Mouse (Mus musculus) erythroid progenitor cell, adult 5-6 weeks (primary cell): ENCODE data around the gene Tas2r102. TPM values are rescaled to one million over a fixed set of nuclear protein-coding genes. Genes with fewer than 3 reads are reported as not detected.

Source experiments
- ATAC-seq: replicated peaks from 2 replicates; pipeline ENCODE4 v1.8.0; 2016; ENCODE audit warnings: moderate number of reproducible peaks, mild to moderate bottlenecking, moderate TSS enrichment, inconsistent platforms; ENCODE audit not compliant: poor library complexity, low FRiP score, severe bottlenecking
- total RNA-seq, 2 experiments: library from RNA; stranded (forward) in 1 of 2; stranded (reverse) in 1 of 2; fragments of 150-400 nt in 1 of 2; fragments of 186-747, 209-891 nt in 1 of 2; gene quantifications; 2 replicates each; pipeline versions ENCODE4 v1.2.3 to v1.2.4; 2015 to 2017; ENCODE audit warnings: low replicate concordance in 2 of 2

The Tas2r102 gene
- total RNA-seq (2015; ENCODE audit: low replicate concordance) (not detected in 2 replicates), total RNA-seq (2017; ENCODE audit: low replicate concordance) (not detected in 2 replicates)

- no peak for ATAC-seq
Observed at GRCm38 (mm10) chr6:132761831-132762230, at the start of gene Tas2r102. TSS of gene Tas2r102 (plus strand) at chr6:132762131.

- ATAC-seq, result no peak
Observed at GRCm38 (mm10) chr6:132737935-132738334, 24.0 kb upstream of the Tas2r102 start, which contains the start of gene Tas2r115. TSS of gene Tas2r115 (minus strand) at chr6:132738035.

GRCm38 (mm10) chr6:132750206-132750605, 11.7 kb upstream of the Tas2r102 start:
- no peak for ATAC-seq

GRCm38 (mm10) chr6:132754430-132754829, 7.5 kb upstream of the Tas2r102 start, which contains the start of gene Tas2r124:
TSS of gene Tas2r124 (plus strand) at chr6:132754730.
- no peak for ATAC-seq

- no peak for ATAC-seq
Observed at GRCm38 (mm10) chr6:132778062-132778461, 16.1 kb downstream of the Tas2r102 start, which contains the start of gene Tas2r136. TSS of gene Tas2r136 (minus strand) at chr6:132778162.

GRCm38 (mm10) chr6:132795393-132795792, 33.5 kb downstream of the Tas2r102 start:
- no peak for ATAC-seq

- no peak for ATAC-seq
Observed at GRCm38 (mm10) chr6:132802518-132802917, 40.6 kb downstream of the Tas2r102 start, which contains the start of gene Tas2r117. TSS of gene Tas2r117 (plus strand) at chr6:132802818.

Other genes with a start within 250 kb of the Tas2r102 start
- not detected in 2 replicates for gene Prh1, start 192.3 kb upstream of the Tas2r102 start, total RNA-seq (2015; ENCODE audit: low replicate concordance)
- gene Prh1, start 192.3 kb upstream of the Tas2r102 start, total RNA-seq (2017; ENCODE audit: low replicate concordance), result not detected in 2 replicates
- gene Prp2, start 166.2 kb upstream of the Tas2r102 start, total RNA-seq (2015; ENCODE audit: low replicate concordance), result not detected in 2 replicates
- not detected in 2 replicates for gene Prp2, start 166.2 kb upstream of the Tas2r102 start, total RNA-seq (2017; ENCODE audit: low replicate concordance)
- gene A630073D07Rik, start 110.6 kb upstream of the Tas2r102 start, total RNA-seq (2015; ENCODE audit: low replicate concordance), result not detected in 2 replicates
- gene A630073D07Rik, start 110.6 kb upstream of the Tas2r102 start, total RNA-seq (2017; ENCODE audit: low replicate concordance), result not detected in 2 replicates
- gene Tas2r120, start 105.2 kb upstream of the Tas2r102 start, total RNA-seq (2015; ENCODE audit: low replicate concordance), result not detected in 2 replicates
- not detected in 2 replicates for gene Tas2r120, start 105.2 kb upstream of the Tas2r102 start, total RNA-seq (2017; ENCODE audit: low replicate concordance)
- not detected in 2 replicates for gene Tas2r121, start 61.1 kb upstream of the Tas2r102 start, total RNA-seq (2015; ENCODE audit: low replicate concordance)
- gene Tas2r121, start 61.1 kb upstream of the Tas2r102 start, total RNA-seq (2017; ENCODE audit: low replicate concordance), result not detected in 2 replicates
- not detected in 2 replicates for gene Tas2r122, start 50.2 kb upstream of the Tas2r102 start, total RNA-seq (2015; ENCODE audit: low replicate concordance)
- not detected in 2 replicates for gene Tas2r122, start 50.2 kb upstream of the Tas2r102 start, total RNA-seq (2017; ENCODE audit: low replicate concordance)
- gene Tas2r115, start 24.1 kb upstream of the Tas2r102 start, total RNA-seq (2015; ENCODE audit: low replicate concordance), result not detected in 2 replicates
- gene Tas2r115, start 24.1 kb upstream of the Tas2r102 start, total RNA-seq (2017; ENCODE audit: low replicate concordance), result not detected in 2 replicates
- gene Tas2r124, start 7.4 kb upstream of the Tas2r102 start, total RNA-seq (2015; ENCODE audit: low replicate concordance), result not detected in 2 replicates
- not detected in 2 replicates for gene Tas2r124, start 7.4 kb upstream of the Tas2r102 start, total RNA-seq (2017; ENCODE audit: low replicate concordance)
- not detected in 2 replicates for gene Tas2r136, start 16.0 kb downstream of the Tas2r102 start, total RNA-seq (2015; ENCODE audit: low replicate concordance)
- gene Tas2r136, start 16.0 kb downstream of the Tas2r102 start, total RNA-seq (2017; ENCODE audit: low replicate concordance), result not detected in 2 replicates
- not detected in 2 replicates for gene Tas2r117, start 40.7 kb downstream of the Tas2r102 start, total RNA-seq (2015; ENCODE audit: low replicate concordance)
- not detected in 2 replicates for gene Tas2r117, start 40.7 kb downstream of the Tas2r102 start, total RNA-seq (2017; ENCODE audit: low replicate concordance)
- not detected in 2 replicates for gene Tas2r123, start 85.0 kb downstream of the Tas2r102 start, total RNA-seq (2015; ENCODE audit: low replicate concordance)
- not detected in 2 replicates for gene Tas2r123, start 85.0 kb downstream of the Tas2r102 start, total RNA-seq (2017; ENCODE audit: low replicate concordance)
- gene Tas2r116, start 93.3 kb downstream of the Tas2r102 start, total RNA-seq (2015; ENCODE audit: low replicate concordance), result not detected in 2 replicates
- not detected in 2 replicates for gene Tas2r116, start 93.3 kb downstream of the Tas2r102 start, total RNA-seq (2017; ENCODE audit: low replicate concordance)
- gene Tas2r110, start 105.9 kb downstream of the Tas2r102 start, total RNA-seq (2015; ENCODE audit: low replicate concordance), result not detected in 2 replicates
- gene Tas2r110, start 105.9 kb downstream of the Tas2r102 start, total RNA-seq (2017; ENCODE audit: low replicate concordance), result not detected in 2 replicates
- not detected in 2 replicates for gene Tas2r113, start 130.9 kb downstream of the Tas2r102 start, total RNA-seq (2015; ENCODE audit: low replicate concordance)
- gene Tas2r113, start 130.9 kb downstream of the Tas2r102 start, total RNA-seq (2017; ENCODE audit: low replicate concordance), result not detected in 2 replicates
- gene Tas2r125, start 147.5 kb downstream of the Tas2r102 start, total RNA-seq (2015; ENCODE audit: low replicate concordance), result not detected in 2 replicates
- not detected in 2 replicates for gene Tas2r125, start 147.5 kb downstream of the Tas2r102 start, total RNA-seq (2017; ENCODE audit: low replicate concordance)
- not detected in 2 replicates for gene Tas2r129, start 189.0 kb downstream of the Tas2r102 start, total RNA-seq (2015; ENCODE audit: low replicate concordance)
- gene Tas2r129, start 189.0 kb downstream of the Tas2r102 start, total RNA-seq (2017; ENCODE audit: low replicate concordance), result not detected in 2 replicates
- not detected in 2 replicates for gene Tas2r131, start 195.8 kb downstream of the Tas2r102 start, total RNA-seq (2015; ENCODE audit: low replicate concordance)
- not detected in 2 replicates for gene Tas2r131, start 195.8 kb downstream of the Tas2r102 start, total RNA-seq (2017; ENCODE audit: low replicate concordance)
- gene Tas2r109, start 218.8 kb downstream of the Tas2r102 start, total RNA-seq (2015; ENCODE audit: low replicate concordance), result not detected in 2 replicates
- gene Tas2r109, start 218.8 kb downstream of the Tas2r102 start, total RNA-seq (2017; ENCODE audit: low replicate concordance), result not detected in 2 replicates